Mouse (Mus musculus) stomach, adult 2 months (tissue): ENCODE measurements around the gene Adamtsl4. TPM values are rescaled to one million over a fixed set of nuclear protein-coding genes. Genes with fewer than 3 reads are reported as not detected.

Source experiments
- polyA plus RNA-seq: library from polyadenylated mRNA; depleted of rRNA; stranded (reverse); fragments of >200 nt; gene quantifications from 2 replicates; pipeline ENCODE4 v1.2.3, GENCODE M21; 2012; rRNA removed

The Adamtsl4 gene
- polyA plus RNA-seq, result 28.5 and 29.1 TPM in 2 replicates

DNA sequence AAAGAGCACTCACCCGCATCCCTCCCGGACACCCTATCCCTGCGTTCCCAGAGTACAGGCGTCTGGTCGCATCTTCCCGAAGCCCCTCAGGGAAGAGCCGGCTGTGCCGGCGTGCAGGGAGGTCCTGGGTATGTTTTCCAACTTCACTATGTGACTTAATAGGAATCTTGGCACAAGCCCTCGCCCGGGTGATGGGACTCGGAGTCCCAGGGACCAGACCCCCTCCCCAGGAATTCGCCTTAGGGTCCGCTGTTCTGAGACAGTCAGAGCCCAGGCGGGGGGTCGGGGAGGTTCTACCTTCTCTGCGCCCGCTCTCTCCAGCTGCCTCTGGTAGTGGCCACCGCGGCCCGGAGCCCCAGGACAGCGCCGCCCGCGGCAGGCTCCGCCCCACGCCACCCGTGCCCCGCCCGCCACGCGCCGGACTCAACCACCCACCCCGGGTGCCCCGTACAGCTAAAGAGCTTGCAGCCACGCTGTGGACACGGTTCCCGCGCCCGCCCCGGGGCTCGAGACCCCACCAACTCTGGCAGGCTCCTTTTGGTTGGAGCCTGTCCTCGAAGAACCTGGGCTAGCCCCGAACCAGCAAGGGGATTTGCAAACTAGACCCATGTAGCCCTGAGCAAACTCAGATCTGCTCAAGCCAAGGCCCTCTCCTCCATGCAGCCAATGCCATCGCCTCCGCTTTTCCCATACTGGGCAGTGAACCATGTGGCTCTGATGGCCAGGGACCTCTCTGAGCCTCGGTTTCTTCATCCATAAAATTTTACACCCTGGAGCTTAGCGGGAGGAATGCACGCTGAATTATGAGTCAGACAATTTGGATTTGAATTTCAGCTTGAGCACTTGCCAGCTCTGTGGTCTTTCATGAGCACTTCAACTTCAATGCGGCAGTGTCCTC is at the start of gene Adamtsl4:
Gene Adamtsl4 (minus strand): TSS at position 394 of the 898 bp plus-strand sequence.

DNA sequence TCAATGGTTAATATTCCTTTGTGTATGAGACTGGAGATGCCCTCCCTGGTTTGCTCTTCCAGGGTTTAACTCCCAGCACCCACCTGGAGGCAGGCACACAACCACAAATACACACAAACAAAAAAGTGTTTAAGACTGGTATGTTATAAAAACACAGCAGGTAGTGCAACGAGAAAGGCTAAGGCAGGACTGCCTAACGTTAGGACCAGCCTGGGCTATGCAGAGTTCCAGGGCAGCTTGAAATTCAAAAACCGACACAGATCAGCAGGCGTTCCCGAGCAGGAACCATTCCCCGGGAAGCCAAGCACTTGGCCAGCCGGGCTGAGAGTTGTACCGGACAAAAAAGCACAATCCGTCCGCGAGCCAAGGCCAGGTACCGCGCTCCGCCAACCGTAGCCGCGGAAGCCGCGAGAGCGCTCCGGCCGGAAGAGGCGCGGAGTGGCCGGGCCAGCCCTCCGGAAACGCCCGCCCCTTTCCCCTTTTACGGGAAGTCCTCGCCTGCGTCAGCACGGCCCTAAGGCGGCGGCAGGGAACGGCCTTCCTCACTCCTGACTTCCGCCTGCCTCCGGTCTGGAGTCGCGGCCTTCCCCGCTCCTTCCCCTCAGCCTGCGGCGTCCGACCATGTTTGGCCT is 29.4 kb downstream of the Adamtsl4 start, which contains the start of gene Mcl1:
Gene Mcl1 (plus strand): TSS at position 553 of the 632 bp plus-strand sequence.

Other genes starting within 250 kb of the Adamtsl4 start
- 1.2 and 2.1 TPM in 2 replicates for gene Ctsk, start 188.7 kb downstream of the Adamtsl4 start, polyA plus RNA-seq
- gene Ctss, start 161.1 kb downstream of the Adamtsl4 start, polyA plus RNA-seq, result 1.7 and 2.6 TPM in 2 replicates
- not detected in 2 replicates for gene Hormad1, start 128.2 kb downstream of the Adamtsl4 start, polyA plus RNA-seq
- gene Golph3l, start 99.0 kb downstream of the Adamtsl4 start, polyA plus RNA-seq, result 0.96 and 1.3 TPM in 2 replicates
- 2.5 and 3.0 TPM in 2 replicates for gene Ensa, start 62.9 kb downstream of the Adamtsl4 start, polyA plus RNA-seq
- gene Mcl1, start 29.1 kb downstream of the Adamtsl4 start, polyA plus RNA-seq, result 43.6 and 126 TPM in 2 replicates
- gene Ecm1, start 51.7 kb upstream of the Adamtsl4 start, polyA plus RNA-seq, result 282 and 316 TPM in 2 replicates
- gene Tars2, start 72.3 kb upstream of the Adamtsl4 start, polyA plus RNA-seq, result 17.0 and 18.6 TPM in 2 replicates
- gene Rprd2, start 130.9 kb upstream of the Adamtsl4 start, polyA plus RNA-seq, result 1.9 and 2.9 TPM in 2 replicates
- gene Prpf3, start 168.0 kb upstream of the Adamtsl4 start, polyA plus RNA-seq, result 3.7 and 4.7 TPM in 2 replicates
- 9.8 and 11.2 TPM in 2 replicates for gene Mrps21, start 183.6 kb upstream of the Adamtsl4 start, polyA plus RNA-seq
- 0.98 and 1.3 TPM in 2 replicates for gene Ciart, start 194.3 kb upstream of the Adamtsl4 start, polyA plus RNA-seq
- 0.78 and 1.1 TPM in 2 replicates for gene BC028528, start 204.1 kb upstream of the Adamtsl4 start, polyA plus RNA-seq
- 135 and 156 TPM in 2 replicates for gene Aph1a, start 206.1 kb upstream of the Adamtsl4 start, polyA plus RNA-seq
- 2.1 and 2.2 TPM in 2 replicates for gene Car14, start 216.8 kb upstream of the Adamtsl4 start, polyA plus RNA-seq
- gene Anp32e, start 241.3 kb upstream of the Adamtsl4 start, polyA plus RNA-seq, result 1.9 and 2.2 TPM in 2 replicates